Mouse (Mus musculus) ovary, postnatal 14 days (tissue): ENCODE results near the gene Uggt2.
A peak's percentile ranks its signal among the peaks of the same experiment; 100 is the strongest.

Experiments used
- DNase-seq: peaks from one replicate; pipeline ENCODE4 v3.0.0; 2022; ENCODE audit warnings: low spot score

The Uggt2 gene

DNA sequence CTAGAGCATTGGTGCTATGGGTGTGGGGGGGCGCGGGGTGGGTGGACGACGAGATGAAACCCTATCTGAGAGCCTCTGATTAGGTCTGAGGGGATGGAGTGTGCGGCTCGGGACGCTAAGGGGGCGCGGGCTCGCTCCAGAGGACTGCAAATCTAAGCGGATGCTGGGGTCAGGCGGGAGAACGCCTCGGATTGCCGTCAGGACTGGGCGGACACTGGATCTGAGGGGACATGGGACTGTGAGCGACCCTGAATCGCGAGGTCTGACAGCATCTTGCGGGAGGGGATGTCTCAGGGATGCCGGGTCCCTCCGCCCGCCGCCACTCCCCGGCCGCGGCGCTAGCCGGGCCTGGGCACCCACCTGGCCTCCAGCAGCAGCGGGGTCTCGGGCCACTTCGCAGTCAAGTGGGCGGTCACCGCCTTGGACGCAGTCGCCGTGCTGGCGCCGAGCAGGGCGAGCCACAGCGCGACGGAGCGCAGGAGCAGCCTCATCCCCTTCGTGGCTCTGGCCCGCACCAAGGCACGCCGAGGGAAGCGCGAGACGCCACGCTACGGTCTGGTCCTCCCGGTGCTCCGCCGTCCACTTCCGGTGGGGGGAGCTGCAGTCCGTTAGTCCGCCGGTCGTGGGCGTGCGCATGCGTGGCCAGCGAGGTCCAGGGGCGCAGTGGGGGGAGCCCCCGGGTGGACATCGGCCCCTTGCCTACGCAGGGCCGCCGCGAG lies at the start of gene Uggt2:
Gene Uggt2 (minus strand): TSS at position 580 of the 719 bp plus-strand sequence.
- DNase-seq = peak; percentile 84

DNA sequence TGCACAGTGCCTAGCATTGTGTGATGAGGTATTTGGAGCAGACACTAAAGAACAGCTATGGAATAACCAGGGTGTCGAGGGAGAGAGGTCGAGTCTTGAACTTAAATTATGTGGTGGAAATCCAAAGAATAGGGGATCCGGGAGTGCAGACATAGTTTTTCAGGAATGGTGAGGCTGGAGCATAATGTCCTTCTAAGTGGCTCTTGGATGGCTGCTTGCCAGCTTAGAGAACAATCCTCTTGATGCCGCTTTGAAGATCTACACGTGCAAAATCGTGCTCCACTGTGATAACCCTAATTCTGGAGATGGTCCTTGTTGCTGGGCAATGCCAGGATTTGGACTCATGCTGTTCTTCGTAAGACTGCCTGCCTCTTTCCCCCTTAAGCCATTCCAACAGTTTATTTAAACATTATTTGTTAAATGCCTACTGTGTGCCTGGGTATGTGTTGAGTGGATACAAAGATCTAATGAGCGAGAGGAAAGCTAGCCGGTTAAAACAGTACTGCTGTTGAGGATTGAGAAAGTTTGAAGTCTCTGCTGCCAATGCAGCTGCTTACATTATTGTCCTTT lies 40.2 kb upstream of the Uggt2 start:
- DNase-seq = no peak

DNA sequence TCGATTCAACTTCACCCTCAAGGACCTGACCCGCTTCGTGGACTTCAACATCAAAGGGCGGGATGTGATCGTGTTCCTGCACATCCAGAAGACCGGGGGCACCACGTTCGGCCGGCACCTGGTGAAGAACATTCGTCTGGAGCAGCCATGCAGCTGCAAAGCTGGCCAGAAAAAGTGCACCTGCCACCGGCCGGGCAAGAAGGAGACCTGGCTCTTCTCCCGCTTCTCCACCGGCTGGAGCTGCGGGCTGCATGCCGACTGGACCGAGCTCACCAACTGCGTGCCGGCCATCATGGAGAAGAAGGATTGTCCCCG lies 39.5 kb upstream of the Uggt2 start:
- peak; percentile 3 for DNase-seq

DNA sequence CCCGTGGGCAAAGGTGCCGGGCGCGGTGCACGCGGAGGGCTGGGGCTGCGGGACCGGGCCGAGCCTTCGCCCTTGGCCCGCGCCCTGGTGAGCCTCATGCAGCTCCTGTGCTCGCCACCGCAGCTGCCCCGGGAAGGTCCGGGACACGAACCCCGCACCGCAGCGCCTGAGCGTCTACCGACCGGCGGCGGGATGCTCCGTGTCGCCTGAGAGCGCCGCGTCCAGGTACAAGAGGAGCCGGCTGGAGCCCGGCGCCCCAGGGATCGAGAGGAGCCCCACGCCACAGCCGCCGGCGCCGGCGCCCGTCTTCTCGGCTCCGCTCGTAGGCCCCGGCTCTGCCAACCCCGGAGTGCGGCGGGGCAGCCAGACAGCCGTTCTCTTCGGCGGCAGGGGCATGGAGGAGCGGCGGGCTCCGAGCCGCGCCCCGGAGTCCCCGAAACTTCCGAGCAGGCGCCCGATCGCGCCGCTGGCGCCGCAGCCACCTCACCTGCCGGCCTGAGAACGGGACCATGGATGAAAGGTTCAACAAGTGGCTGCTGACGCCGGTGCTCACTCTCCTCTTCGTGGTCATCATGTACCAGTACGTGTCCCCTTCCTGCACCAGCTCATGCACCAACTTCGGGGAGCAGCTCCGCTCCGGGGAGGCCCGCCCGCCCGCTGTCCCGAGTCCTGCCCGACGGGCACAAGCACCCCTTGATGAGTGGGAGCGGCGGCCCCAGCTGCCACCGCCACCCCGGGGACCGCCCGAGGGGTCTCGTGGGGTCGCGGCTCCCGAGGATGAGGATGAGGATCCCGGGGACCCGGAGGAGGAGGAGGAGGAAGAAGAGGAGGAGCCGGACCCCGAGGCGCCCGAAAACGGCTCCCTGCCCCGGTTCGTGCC lies 38.9 kb upstream of the Uggt2 start, which contains the start of gene Hs6st3:
Gene Hs6st3 (plus strand): TSS at position 436 of the 880 bp plus-strand sequence.
- DNase-seq = peak; percentile 6

DNA sequence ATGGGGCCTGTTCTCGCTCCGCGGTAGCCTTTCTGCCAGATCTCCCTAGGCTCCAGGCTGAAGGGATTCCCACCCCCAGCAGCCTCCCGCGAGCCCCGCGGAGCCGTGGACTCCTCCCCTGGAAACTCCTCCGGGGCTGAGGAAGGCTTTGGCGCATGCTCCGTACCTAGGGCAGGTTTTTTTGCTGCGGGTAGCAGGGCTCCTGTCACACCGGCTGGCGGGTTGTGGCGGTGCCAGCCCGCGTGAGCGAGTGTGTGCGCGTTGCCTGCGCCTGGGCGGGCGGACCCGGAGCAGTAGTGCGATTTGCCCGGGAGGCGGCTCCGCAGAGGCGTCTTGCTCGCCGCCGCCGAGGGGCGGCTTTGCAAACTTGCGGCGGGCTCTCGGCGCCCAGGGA lies 38.3 kb upstream of the Uggt2 start:
- DNase-seq = peak; percentile 21

DNA sequence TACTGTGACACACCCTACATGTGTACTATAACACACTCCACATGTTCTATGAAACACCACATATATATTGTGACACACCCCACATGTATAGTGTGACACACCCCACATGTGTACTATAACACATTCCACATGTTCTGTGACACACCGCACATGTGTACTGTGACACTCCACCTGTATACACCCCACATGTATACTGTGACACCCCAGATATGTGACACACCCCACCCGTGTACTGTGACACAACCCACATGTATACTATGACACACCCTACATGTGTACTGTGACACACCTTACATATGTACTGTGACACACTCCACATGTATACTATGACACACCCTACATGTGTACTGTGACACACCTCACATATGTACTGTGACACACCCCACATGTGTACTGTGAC lies 28.1 kb upstream of the Uggt2 start:
- DNase-seq = no peak

DNA sequence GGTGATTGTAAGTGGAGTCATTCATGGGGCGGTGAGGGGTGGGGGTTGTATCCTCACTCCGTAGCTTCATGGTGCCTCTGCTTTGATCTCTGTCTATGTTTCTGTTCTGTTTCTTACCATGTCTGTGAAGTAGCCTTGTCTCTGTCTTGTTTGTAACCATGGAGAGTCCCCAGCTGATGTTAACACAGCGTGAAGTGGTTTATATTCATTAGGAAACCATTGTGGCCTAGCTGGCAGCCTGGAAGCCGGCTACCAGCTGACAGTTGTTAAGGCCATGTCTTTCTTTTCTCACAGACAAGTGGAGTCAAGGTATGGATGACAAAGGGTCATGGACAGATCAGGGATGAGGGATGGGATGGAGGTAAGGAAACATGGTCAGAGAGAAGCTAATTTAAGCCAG lies 26.6 kb upstream of the Uggt2 start:
- DNase-seq = no peak

DNA sequence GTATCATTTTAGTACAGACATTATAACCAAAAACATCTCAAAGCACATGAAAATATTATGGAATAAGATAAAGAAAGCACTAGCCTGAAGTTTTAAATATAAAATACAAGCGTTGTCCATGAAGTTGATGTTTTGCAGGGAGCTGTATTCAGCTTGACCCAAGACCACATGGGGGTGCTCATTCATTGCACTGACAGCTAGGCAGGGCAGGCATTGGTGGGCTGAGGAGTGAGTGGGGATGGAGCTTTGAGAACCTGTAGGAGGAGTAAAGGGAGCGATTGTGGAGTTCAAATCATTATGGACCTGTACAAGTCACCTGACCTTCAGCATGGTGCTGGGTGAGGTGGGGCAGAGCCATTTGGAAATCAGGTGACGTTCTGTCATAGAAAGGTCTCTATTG lies 24.8 kb upstream of the Uggt2 start:
- DNase-seq = no peak

DNA sequence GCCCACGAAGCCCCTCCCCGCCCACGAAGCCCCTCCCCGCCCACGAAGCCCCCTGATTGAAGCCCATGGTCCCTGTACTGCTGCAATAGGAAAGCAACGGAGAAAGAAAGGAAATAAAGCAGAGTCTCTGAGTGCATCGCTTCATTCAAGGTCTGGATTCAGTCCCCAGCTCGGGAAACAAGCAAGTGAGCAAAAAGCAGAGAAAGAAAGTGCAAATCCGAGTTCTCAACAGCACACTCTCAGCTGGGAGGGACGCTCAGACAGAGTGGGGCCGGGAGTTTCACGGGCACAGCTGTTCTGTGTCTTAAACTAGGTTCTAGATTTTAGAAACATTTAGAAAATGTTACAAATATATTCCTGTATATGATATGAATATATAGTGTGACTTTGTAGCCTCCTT lies 24.4 kb upstream of the Uggt2 start:
- DNase-seq = no peak

DNA sequence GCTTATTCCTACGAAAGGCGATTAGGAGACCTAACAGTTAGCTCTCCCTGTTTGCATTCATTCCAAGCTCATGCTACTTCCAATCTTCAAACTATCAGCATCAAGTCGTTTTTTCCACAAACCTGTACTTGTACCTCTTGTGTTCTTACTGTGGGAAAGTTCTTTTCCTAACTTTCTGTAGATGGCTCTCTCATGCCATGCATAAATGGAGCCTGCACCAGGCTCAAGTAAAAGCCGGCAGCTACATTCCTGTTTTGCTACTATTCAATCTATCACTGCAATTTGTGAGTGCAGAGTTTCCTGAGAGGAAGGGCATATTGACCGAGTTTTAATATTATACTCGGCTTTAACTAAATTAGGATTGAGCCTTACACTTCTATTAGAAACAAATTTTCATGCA lies 13.3 kb upstream of the Uggt2 start:
- DNase-seq = no peak

DNA sequence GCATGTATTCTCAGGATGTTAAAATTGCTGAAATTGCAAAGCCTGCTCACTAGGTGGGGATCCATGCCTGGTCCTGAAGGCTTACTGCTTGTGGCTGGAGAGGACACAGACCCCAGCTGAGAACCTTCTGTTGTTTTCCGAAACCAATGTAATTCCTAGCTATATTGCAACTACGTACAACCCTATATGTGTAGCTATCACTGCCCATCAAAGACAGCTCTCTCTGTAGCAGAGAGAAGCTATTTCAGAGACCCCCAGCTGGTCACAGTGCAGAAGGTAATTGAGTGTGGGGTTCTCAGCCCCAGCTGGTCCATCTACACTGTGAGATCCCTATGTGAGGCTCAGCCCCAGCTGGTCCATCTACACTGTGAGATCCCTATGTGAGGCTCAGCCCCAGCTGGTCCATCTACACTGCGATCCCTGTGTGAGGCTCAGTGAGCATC lies 10.6 kb upstream of the Uggt2 start:
- no peak for DNase-seq

DNA sequence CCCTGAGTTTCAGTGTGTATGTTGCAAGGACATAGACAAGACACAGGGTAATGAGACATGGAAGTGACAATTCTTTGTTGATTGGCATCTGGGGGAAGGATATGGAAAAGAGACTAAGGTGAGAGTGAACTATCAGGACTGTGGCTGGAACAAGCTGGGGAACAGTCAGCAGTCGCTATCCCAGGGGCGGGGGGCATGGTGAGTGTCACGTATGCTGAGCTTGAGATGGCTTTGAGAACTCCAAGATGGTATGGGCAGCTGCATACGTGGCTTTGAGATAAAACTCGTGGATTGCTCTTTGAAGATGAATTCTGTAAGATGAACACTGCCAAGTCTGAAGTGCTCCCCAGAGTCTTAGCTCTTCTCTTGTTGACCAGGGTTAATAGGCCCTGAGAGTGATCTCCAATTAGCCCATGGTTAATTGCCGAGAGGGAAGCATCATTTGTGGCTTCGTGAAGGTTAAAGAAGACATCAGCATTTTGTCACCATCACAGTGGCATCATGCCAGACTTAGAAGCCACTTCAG lies 9.6 kb upstream of the Uggt2 start:
- no peak for DNase-seq

DNA sequence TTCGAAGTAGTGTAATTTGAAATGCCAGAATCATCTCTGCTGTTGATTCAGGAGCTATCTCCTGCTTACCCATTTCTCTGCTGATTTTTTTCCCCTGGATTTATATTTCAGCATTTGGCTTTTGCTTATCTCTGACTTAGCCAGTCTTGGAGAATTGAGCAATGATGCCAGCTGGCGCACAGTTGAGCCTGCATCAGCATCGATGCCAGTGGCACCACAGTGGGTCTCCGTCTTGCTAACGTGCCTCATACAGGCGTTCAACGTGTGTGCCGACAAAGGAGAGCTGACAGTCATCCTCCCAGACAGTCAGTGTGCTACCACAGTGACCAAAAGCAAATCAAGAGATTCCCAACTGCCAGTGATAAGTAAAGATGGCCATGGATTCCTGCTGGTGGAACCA lies 8.4 kb upstream of the Uggt2 start:
- no peak for DNase-seq

DNA sequence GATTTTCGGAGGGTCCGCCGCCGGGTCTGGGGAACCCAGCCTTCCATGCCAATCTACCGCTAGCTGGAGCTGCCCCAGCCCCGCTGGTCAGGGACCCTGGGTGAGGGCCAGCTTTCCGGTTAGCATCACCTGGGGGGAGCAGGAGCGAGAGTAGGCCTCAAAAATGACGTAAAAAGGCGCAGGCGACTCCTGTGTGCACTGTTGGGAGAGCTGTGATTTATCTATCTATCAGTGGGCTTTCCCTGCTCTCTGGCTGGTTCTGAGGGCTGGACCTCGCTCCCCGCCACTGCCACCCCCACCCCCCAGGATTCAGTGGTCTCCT lies 301 bp upstream of the Uggt2 start:
- DNase-seq = no peak

DNA sequence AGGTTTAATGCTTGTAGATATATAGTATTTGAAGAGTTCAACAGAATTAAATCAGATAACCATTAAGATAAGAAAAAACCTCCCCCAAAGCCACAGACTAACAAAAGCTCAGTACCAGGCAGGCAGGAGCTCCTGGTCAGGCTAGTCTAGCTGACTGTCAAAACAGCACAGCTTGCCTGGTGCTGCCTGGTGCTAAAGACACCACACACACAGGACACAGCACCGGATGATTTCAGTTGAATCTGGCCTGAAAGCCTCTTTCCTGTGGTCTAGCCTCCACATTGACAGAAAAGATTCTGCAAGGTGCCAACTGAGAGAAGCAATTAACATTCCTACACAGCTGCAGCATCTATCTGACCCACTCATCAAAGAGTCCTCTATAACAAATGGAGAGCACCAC lies 37.4 kb downstream of the Uggt2 start:
- DNase-seq = no peak

DNA sequence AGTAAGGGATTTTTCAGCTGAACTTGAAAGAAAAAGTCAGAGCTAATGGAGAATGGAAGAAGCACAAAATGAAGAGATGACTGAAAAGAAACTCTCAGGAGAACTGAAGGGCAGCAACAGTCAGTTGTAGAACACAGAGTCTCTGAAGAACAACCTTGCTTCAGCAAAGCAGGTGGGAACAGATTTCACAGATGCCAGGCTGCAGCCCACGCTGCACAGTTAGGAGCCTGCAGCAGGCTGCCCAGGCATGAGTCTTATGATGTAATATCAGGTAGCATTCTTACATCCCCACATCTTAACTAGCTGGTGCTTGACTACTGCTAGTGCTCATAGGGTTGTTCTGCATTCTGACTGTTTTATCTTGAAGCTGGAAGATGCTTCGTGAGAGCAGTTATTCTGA lies 38.5 kb downstream of the Uggt2 start:
- no peak for DNase-seq

DNA sequence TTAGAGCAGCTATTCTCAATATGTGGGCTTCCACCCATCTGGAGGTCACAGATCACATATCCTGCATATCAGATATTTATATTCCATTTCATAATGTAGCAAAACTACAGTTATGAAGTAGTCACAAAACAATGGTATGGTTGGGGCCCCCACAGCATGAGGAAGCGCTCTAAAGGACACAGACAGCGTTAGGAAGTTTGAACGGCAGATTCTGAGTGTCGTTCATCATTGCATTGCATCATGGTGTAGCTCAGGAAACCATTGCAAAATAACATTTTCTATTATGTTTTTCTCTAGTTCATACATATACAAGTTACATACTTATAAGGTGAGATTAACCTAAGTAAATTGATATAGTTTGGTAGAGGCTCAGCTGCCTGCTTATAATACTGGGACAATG lies 42.2 kb downstream of the Uggt2 start:
- DNase-seq = no peak

DNA sequence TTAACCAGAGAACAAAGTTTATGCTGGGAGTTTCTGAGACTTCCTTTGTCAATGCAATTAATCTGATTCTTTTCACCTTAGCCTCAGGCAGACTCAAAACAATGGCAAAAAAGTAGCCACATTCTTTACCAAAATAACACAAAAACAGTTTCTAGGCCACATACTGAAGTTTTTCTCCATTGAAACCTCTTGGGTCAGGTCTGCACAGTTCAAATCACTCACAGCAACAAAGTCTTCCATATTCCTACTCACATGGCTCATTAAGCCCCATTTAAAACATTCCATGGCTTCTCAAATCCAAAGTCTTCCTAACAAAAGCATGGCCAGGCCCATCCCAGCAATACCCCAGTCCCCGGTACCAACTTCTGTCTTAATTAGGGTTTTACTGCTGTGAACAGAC lies 46.3 kb downstream of the Uggt2 start:
- DNase-seq = no peak

DNA sequence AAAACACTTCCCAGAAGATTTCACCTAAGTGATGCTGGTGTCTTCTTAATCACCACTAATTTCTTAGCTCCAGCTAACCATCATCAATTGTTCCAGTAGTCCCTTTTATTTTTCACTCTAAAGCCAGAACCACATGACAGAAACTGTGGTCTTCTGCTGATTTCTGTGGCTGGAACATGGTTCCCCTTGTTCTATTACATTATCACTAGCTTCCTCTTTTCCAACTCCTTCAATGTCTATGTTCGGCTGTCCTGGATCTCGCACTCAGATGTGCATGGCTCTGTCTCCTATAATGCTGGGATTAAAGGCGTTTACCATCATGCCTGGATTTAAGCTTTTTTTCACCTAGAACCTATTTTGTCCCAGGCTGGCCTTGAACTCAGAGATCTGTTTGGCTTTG lies 46.9 kb downstream of the Uggt2 start:
- no peak for DNase-seq

DNA sequence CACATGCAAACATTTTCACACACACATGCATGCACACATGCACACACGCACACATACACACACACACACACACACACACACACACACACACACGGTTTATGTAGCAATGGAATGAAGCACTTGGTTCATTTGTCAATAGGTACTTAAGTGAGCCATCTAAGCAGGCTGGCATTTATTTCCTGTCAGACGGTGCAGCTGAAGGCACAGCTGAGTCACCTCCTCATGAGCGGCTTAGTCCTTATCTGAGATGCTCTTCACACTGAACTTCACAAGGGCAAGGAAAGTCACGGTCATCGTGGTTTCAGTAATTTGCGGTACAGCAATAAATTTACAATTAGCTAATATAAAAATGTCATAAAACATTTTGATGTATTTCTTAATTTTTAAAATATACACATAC lies 55.5 kb downstream of the Uggt2 start:
- no peak for DNase-seq

DNA sequence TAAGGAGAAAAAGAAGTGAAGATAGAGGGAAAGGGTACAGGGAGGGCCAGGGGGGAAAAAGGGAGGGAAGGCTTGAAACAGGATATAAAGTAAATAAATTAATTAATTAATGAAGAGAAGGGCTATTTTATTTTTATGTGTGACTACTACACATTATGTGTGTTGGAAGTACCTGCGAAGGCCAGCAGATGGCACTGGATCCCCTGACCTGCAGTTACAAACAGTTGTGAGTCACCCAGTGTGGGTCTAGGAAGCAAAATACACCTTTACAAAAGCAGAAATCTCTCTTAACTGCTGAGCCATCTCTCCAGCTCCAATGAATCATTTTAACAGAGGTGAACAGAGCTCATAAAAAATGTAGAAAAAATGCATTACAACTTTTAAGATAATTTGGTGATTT lies 59.0 kb downstream of the Uggt2 start:
- peak; percentile 13 for DNase-seq

DNA sequence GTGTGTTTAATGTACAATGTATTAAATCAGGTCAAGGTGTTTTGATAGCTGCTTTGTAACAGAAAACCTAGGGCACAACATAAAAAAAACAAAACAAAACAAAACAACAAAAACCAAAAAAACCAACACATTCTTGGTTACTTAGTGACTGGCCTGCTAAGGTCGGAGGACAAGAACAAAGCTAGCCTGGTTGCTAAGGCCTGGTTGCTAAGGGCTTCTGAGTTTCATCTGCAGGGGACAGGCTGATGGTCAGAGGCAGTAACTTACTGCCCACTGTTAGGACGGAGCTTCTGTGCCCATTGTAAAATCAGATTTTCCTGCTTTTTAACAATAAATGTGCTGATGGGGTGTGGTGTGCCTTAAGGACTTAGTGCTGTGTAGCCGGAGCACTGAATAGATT lies 61.5 kb downstream of the Uggt2 start:
- no peak for DNase-seq

DNA sequence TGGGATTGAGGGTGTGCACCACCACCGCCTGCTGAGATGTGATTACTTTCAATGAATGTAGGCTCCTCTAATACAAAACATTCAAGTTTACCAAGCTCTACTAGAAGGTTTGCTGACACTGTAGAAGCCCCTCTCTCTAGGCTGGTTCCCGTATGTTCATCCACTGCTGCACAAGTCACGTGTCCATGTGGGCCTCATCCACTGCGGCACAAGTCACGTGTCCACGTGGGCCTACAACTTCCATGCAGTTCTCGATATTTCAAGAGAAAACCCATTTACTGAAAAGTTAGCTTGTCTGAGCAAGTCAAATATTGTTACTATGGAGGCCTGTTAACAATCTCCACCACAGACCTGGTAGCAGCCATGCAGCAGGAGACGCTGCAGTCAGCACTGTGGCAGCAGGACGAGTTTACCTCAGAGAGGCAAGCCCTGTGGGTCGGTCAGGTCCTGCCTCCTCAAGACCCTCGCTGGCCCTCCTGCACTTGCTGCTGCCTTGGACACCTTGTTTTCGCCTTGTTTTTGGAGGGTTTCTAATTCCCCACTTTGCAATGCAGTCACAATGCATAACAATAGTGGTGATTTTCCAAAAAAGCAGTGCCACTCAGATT lies 62.0 kb downstream of the Uggt2 start:
- DNase-seq = no peak
